ENCODE assay signal across 15 mouse cellular contexts in genomic region chr6:61119590-61119989, GRCm38 (mm10).
"Had no signal": no experiment of that assay in that cellular context is flagged by ENCODE, and none has a peak within 500 bp of the region (broad histone marks: within the 10 kb centered on the region; RNA-seq: fewer than 3 reads in every experiment).

No protein-coding gene starts in this region.

- H3K4me2 ChIP-seq: lung, embryonic 15.5 days; midbrain, embryonic 11.5 days; midbrain, embryonic 13.5 days; midbrain, embryonic 15.5 days; neural tube, embryonic 12.5 days had no signal

- H3K27ac ChIP-seq: lung, embryonic 15.5 days; macrophage; midbrain, embryonic 13.5 days; midbrain, embryonic 15.5 days; neural tube, embryonic 12.5 days had no signal

- H3K4me1 ChIP-seq: lung, embryonic 15.5 days; megakaryocyte, embryonic 14.5 days; midbrain, embryonic 13.5 days; midbrain, embryonic 15.5 days; neural tube, embryonic 12.5 days had no signal

- H3K9ac ChIP-seq: liver, postnatal 0 days; lung, embryonic 15.5 days; midbrain, embryonic 13.5 days; midbrain, embryonic 15.5 days; neural tube, embryonic 12.5 days had no signal

- H3K36me3 ChIP-seq: lung, embryonic 15.5 days; midbrain, embryonic 13.5 days; midbrain, embryonic 15.5 days; neural tube, embryonic 12.5 days had no signal

- DNase-seq: liver, postnatal 0 days; lung, postnatal 14 days; lung, postnatal 36 days; right cerebral cortex, postnatal 14 days; thymus, adult 2 months; thymus, postnatal 25 days; thymus, postnatal 4 days had no signal

- H3K4me3 ChIP-seq: lung, embryonic 15.5 days; megakaryocyte, embryonic 14.5 days; midbrain, embryonic 13.5 days; midbrain, embryonic 15.5 days; neural tube, embryonic 12.5 days had no signal

- H3K27me3 ChIP-seq: lung, embryonic 15.5 days; megakaryocyte, embryonic 14.5 days; midbrain, embryonic 13.5 days; midbrain, embryonic 15.5 days; neural tube, embryonic 12.5 days had no signal

- H3K9me3 ChIP-seq: lung, embryonic 15.5 days; megakaryocyte, embryonic 14.5 days; midbrain, embryonic 13.5 days; midbrain, embryonic 15.5 days; neural tube, embryonic 12.5 days had no signal

- ATAC-seq: liver, postnatal 0 days; lung, postnatal 0 days; midbrain, embryonic 13.5 days; midbrain, embryonic 15.5 days had no signal
